Comparison of ENCODE assay signal across 7 mouse cellular contexts in the genomic region with DNA sequence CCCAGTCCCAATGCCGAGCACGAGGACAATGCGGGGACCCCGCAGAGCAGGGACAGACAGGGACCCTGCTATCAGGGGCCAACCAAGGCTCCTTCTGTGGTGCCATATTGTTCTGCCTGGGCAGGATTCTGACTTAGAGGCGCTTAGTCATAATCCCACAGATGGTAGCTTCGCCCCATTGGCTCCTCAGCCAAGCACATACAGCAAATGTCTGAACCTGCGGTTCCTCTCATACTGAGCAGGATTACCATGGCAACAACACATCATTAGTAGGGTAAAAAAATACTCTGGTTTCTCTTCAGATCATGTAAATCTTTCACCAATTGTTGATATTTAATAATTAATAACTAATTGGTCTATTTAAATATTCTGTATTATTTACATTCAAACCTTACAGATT.
DNase-seq lines count a peak whose midpoint lies in the region; ATAC-seq and TF ChIP-seq lines count a peak whose summit lies in the region.

No protein-coding gene starts in this region.

- H3K4me2 ChIP-seq in embryonic facial prominence, embryonic 14.5 days (ENCODE audit: low read depth, low read length), result no peak overlapping the region
- no peak overlapping the region for H3K4me2 ChIP-seq in midbrain, embryonic 12.5 days (replicated peaks)

- no peak for TF ChIP-seq EP300 in heart, adult 2 months (IDR thresholded peaks at IDR 0.05; ENCODE audit: insufficient read depth, low read depth, low read length)

- intact Hi-C loops in heart, adult 2 months (cut with DNase I), result no loop called here
- intact Hi-C loops in left cerebral cortex, postnatal 4 days (cut with DNase I), result no loop called here

- 79% methylated on average over 7 of the region's 7 CpGs for WGBS in embryonic facial prominence, embryonic 14.5 days
- WGBS in heart, adult 2 months, result 82% methylated on average over 7 of the region's 7 CpGs
- 80% methylated on average over 7 of the region's 7 CpGs for WGBS in midbrain, embryonic 12.5 days

- no peak for TF ChIP-seq POLR2A in heart, adult 2 months (IDR thresholded peaks at IDR 0.05; ENCODE audit: insufficient read depth, low read depth, low read length)

- no peak overlapping the region for H3K27ac ChIP-seq in embryonic facial prominence, embryonic 14.5 days (replicated peaks; ENCODE audit: low read depth, low read length)
- no peak overlapping the region for H3K27ac ChIP-seq in heart, adult 2 months
- no peak overlapping the region for H3K27ac ChIP-seq in midbrain, embryonic 12.5 days (replicated peaks)

- peak; percentile 95 for DNase-seq in adrenal gland, postnatal 14 days
- peak; percentile 78 for DNase-seq in embryonic facial prominence, embryonic 14.5 days (ENCODE audit: low spot score)
- peak; percentile 91 to 98 for DNase-seq in heart, adult 2 months
- peak; percentile 99 for DNase-seq in kidney, adult 18-20 months
- peak; percentile 87 for DNase-seq in left cerebral cortex, postnatal 4 days
- DNase-seq in spleen, adult 12 weeks (ENCODE audit: low spot score), result peak; percentile 88

- peak; percentile 100 for ATAC-seq in embryonic facial prominence, embryonic 14.5 days (ENCODE audit: low read depth)
- ATAC-seq in midbrain, embryonic 12.5 days (ENCODE audit: low FRiP score, low read depth), result peak; percentile 98

- H3K36me3 ChIP-seq in embryonic facial prominence, embryonic 14.5 days (ENCODE audit: control insufficient read depth, insufficient read depth, low read length), result no peaks in the 10 kb centered on the region
- no peaks in the 10 kb centered on the region for H3K36me3 ChIP-seq in heart, adult 2 months (ENCODE audit: control insufficient read depth, insufficient read depth, low read length)
- no peaks in the 10 kb centered on the region for H3K36me3 ChIP-seq in midbrain, embryonic 12.5 days

- no peak overlapping the region for H3K4me3 ChIP-seq in embryonic facial prominence, embryonic 14.5 days (ENCODE audit: low read depth, low read length)
- no peak overlapping the region for H3K4me3 ChIP-seq in heart, adult 2 months
- H3K4me3 ChIP-seq in midbrain, embryonic 12.5 days, result no peak overlapping the region

- H3K9me3 ChIP-seq in embryonic facial prominence, embryonic 14.5 days (ENCODE audit: control insufficient read depth, low read length), result no peaks in the 10 kb centered on the region
- no peaks in the 10 kb centered on the region for H3K9me3 ChIP-seq in midbrain, embryonic 12.5 days

- H3K27me3 ChIP-seq in embryonic facial prominence, embryonic 14.5 days (replicated peaks; ENCODE audit: control insufficient read depth, insufficient read depth, low read length), result no peaks in the 10 kb centered on the region
- no peaks in the 10 kb centered on the region for H3K27me3 ChIP-seq in heart, adult 2 months (ENCODE audit: control insufficient read depth, insufficient read depth, low read length)
- H3K27me3 ChIP-seq in midbrain, embryonic 12.5 days, result no peaks in the 10 kb centered on the region

- H3K4me1 ChIP-seq in embryonic facial prominence, embryonic 14.5 days (ENCODE audit: control insufficient read depth, insufficient read depth, low read length), result no peaks in the 10 kb centered on the region
- no peaks in the 10 kb centered on the region for H3K4me1 ChIP-seq in heart, adult 2 months (ENCODE audit: control insufficient read depth, insufficient read depth, low read length)
- no peaks in the 10 kb centered on the region for H3K4me1 ChIP-seq in midbrain, embryonic 12.5 days

- no peaks in the 10 kb centered on the region for H3K79me2 ChIP-seq in heart, adult 2 months (replicated peaks; ENCODE audit: control insufficient read depth, insufficient read depth, low read length)

- TF ChIP-seq CTCF in heart, adult 2 months (IDR thresholded peaks at IDR 0.05), result no peak

- no peak overlapping the region for H3K9ac ChIP-seq in embryonic facial prominence, embryonic 14.5 days (ENCODE audit: low read depth, low read length)
- no peak overlapping the region for H3K9ac ChIP-seq in heart, adult 2 months (ENCODE audit: low read depth, low read length)
- no peak overlapping the region for H3K9ac ChIP-seq in midbrain, embryonic 12.5 days (replicated peaks)
